Mouse (Mus musculus) stomach, embryonic 15.5 days (tissue): ENCODE measurements around the gene Acad12. TPM values are rescaled to one million over a fixed set of nuclear protein-coding genes. Genes with fewer than 3 reads are reported as not detected.
"Not testable (repeated sequence)": the region's sequence is repeated elsewhere in the genome, so short reads cannot be mapped to it uniquely, and the experiment has no call there.

Source experiments
- ATAC-seq: fragments of 200-750 bp; cut with Nextera tagmentation; 2 replicates; pipeline ENCODE4 v1.8.0; 2017; ENCODE audit warnings: low read depth, moderate number of reproducible peaks, moderate TSS enrichment; ENCODE audit not compliant: insufficient read depth, low FRiP score
- H3K27ac ChIP-seq: fragments of 300-500 bp; sonication (generic); 2 replicates; pipeline ENCODE4 v1.5.1; 2015; ENCODE audit warnings: mild to moderate bottlenecking, inconsistent platforms
- H3K27me3 ChIP-seq: fragments of 300-500 bp; sonication (generic); replicated peaks from 2 replicates; pipeline ENCODE4 v1.6.1; 2015; ENCODE audit warnings: inconsistent platforms
- H3K36me3 ChIP-seq: fragments of 300-500 bp; sonication (generic); 2 replicates; pipeline ENCODE4 v1.6.1; 2015; ENCODE audit warnings: inconsistent platforms
- H3K4me1 ChIP-seq: fragments of 300-500 bp; sonication (generic); 2 replicates; pipeline ENCODE4 v1.6.1; 2015; ENCODE audit warnings: inconsistent platforms
- H3K4me2 ChIP-seq: fragments of 300-500 bp; sonication (generic); 2 replicates; pipeline ENCODE4 v1.6.1; 2015; ENCODE audit warnings: mild to moderate bottlenecking, inconsistent platforms
- H3K4me3 ChIP-seq: fragments of 300-500 bp; sonication (generic); replicated peaks from 2 replicates; pipeline ENCODE4 v1.5.1; 2015; ENCODE audit warnings: inconsistent platforms
- H3K9ac ChIP-seq: fragments of 300-500 bp; sonication (generic); 2 replicates; pipeline ENCODE4 v1.6.1; 2015; ENCODE audit warnings: inconsistent platforms
- H3K9me3 ChIP-seq: fragments of 300-500 bp; sonication (generic); 2 replicates; pipeline ENCODE4 v1.6.1; 2016; ENCODE audit warnings: inconsistent platforms
- WGBS: fragments of 180-500 bp; shearing (Covaris S2); methylation state at CpG from one replicate; pipeline ENCODE4 v1.1.7; 2015; 5-methylcytosine and 5-hydroxymethylcytosine counted together
- polyA plus RNA-seq: library from polyadenylated mRNA; unstranded; fragments of >200 nt; fragmentation: Nextera tagmentation; extraction: Ambion mirVana; gene quantifications from 2 replicates; pipeline ENCODE4 v1.2.1, GENCODE M21; 2015

The Acad12 gene
- polyA plus RNA-seq, 1 experiment from 2014 or later, result 2.3 TPM

DNA sequence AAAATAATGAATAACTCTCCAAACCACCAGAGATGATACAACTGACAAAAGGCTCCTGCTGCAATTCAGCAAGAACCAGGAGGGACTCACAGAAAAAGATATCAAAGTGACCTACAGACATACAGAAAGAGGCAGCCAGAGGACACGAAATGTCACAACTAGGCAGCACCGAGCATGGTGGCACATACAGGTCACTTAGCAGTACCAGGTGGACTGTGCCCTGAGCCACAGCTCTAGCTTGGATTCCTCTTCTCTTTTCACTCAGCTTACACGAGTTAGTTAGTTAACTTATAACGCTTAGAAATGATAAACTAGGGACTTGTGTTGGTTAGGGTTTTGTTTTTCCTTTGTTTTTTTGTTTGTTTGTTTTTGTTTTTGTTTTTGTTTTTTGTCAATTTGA, 35.8 kb upstream of the Acad12 start:
- ATAC-seq, result no peak
- H3K27me3 ChIP-seq, result no peaks in the 10 kb centered on the region
- H3K27ac ChIP-seq, result no peak overlapping the region
- H3K4me2 ChIP-seq, result no peak overlapping the region
- 82% methylated on average over 4 of the region's 4 CpGs for WGBS
- no peaks in the 10 kb centered on the region for H3K9me3 ChIP-seq
- H3K9ac ChIP-seq, result no peak overlapping the region
- no peaks in the 10 kb centered on the region for H3K4me1 ChIP-seq
- H3K36me3 ChIP-seq, result no peaks in the 10 kb centered on the region
- no peak overlapping the region for H3K4me3 ChIP-seq

DNA sequence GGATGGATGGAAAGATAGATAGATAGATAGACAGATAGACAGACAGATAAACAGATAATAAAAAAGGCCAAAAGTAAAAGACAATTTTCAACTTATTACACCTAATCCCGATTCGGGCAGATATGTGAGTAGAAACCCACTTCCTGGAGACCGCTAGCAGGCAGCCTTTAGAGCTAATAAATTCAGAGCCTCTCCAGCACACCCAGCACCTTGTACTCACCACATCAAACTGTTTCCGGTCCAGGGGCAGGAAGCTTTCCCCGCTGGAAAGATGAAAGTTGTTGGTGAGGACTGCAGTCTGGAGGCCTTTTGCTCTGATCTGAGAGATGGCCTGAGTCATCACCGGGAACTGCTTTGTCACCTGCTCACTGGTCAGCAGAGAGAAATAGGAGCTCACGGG, 30.4 kb upstream of the Acad12 start:
- Histone ChIP-seq H3K27ac (no peak overlapping the region), H3K27me3 (no peaks in the 10 kb centered on the region)
- WGBS, result 80% methylated on average over 7 of the region's 7 CpGs

DNA sequence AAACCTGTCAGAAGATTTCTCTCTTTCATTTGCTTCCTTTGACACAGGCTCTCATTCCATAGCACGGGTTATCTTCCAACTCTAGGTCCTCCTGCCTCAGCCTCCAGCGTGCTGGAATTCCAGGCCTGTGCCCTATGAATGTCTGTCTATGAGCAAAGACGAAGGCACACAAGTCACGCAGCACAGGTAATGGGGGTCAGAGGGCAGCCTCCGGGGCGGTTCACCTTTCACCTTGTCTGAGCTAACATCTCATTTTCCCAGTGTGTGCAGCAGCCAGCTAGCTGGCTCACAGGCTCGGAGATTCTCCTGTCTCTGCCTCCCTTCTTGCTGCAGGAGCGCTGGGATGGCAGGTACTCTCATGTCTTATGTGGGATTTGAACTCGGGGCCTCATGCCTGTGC, 20.9 kb upstream of the Acad12 start:
- H3K9me3 ChIP-seq, result no peaks in the 10 kb centered on the region
- H3K9ac ChIP-seq, result no peak overlapping the region
- no peak overlapping the region for H3K4me3 ChIP-seq
- no peaks in the 10 kb centered on the region for H3K27me3 ChIP-seq
- ATAC-seq, result no peak
- H3K36me3 ChIP-seq, result no peaks in the 10 kb centered on the region
- H3K4me1 ChIP-seq, result no peaks in the 10 kb centered on the region
- WGBS, result 85% methylated on average over 9 of the region's 9 CpGs
- H3K4me2 ChIP-seq, result no peak overlapping the region
- H3K27ac ChIP-seq, result no peak overlapping the region

More for the DNA sequence above, 30.4 kb upstream of the Acad12 start:
- Histone ChIP-seq H3K9ac (no peak overlapping the region), H3K4me1 (no peaks in the 10 kb centered on the region), H3K36me3 (no peaks in the 10 kb centered on the region), H3K9me3 (no peaks in the 10 kb centered on the region), H3K4me2 (no peak overlapping the region), H3K4me3 (no peak overlapping the region)
- no peak for ATAC-seq

DNA sequence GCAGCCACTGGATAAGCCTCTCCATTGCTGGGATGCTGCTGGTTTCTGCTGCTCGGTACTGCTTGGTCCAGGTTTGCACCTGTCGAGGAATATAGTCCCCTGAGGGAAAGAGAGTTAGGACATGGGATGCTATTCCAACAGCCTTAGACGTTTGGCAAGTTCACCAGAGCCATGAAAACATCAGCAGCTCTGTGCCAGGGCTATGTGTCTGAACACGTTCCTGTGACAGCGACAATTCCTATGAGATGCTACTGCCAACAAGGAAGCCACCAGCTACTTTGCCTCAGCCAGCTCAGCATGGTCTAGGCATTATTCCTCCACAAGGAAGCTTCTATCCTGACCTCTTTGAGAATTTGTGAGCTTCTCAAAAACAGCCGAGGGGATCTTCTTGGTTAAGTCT, 18.6 kb upstream of the Acad12 start:
- no peak for ATAC-seq
- H3K9me3 ChIP-seq, result no peaks in the 10 kb centered on the region
- H3K9ac ChIP-seq, result no peak overlapping the region
- no peaks in the 10 kb centered on the region for H3K36me3 ChIP-seq
- WGBS, result 81% methylated on average over 6 of the region's 6 CpGs
- no peaks in the 10 kb centered on the region for H3K4me1 ChIP-seq
- no peak overlapping the region for H3K4me2 ChIP-seq
- no peak overlapping the region for H3K4me3 ChIP-seq
- no peaks in the 10 kb centered on the region for H3K27me3 ChIP-seq
- no peak overlapping the region for H3K27ac ChIP-seq

DNA sequence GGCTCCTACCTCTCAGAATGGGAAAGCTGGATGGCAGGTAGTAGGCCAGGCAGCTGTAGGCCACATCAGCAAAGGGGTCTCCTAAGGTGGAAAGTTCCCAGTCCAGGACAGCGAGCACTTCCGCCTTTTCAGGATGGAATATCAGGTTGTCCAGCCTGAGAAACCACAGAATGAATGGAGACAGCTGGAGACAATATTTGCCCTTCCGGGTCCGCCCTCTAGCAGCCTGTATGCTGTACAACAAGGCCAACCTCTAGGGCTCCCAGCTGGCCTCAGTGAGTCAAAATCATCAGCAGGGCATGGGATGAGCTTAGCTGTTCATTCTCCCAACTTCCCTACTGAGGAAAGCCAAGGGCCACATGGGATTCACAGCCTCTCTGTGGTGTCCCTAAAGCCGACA, 15.9 kb upstream of the Acad12 start:
- no peak for ATAC-seq
- Histone ChIP-seq H3K27ac (no peak overlapping the region), H3K36me3 (no peaks in the 10 kb centered on the region), H3K4me2 (no peak overlapping the region), H3K4me1 (no peaks in the 10 kb centered on the region), H3K9me3 (no peaks in the 10 kb centered on the region), H3K27me3 (no peaks in the 10 kb centered on the region), H3K4me3 (no peak overlapping the region), H3K9ac (no peak overlapping the region)
- 88% methylated on average over 5 of the region's 5 CpGs for WGBS

DNA sequence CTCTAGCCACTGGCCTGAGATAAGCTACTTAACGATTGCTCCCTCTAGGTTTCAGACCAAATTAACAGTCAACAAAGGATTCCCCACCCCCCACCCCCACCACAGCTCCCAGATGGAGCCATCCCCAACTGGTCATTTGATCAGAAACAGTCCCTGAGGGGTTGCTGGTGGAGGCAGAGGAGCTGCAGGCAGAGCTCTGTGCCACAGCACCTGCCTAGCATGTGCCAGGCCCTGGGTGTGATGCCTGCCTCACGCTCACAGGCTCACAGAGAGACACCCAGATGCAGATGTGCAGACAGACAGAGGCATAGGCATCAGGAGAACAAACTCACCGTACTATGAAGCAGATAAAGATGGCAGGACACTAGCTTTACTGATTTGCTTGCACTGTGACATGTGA, 14.1 kb upstream of the Acad12 start:
- H3K4me1 ChIP-seq, result no peaks in the 10 kb centered on the region
- H3K9ac ChIP-seq, result no peak overlapping the region
- H3K9me3 ChIP-seq, result no peaks in the 10 kb centered on the region
- H3K36me3 ChIP-seq, result no peaks in the 10 kb centered on the region
- no peak overlapping the region for H3K4me3 ChIP-seq
- H3K27me3 ChIP-seq, result no peaks in the 10 kb centered on the region
- H3K27ac ChIP-seq, result no peak overlapping the region
- ATAC-seq, result no peak
- no peak overlapping the region for H3K4me2 ChIP-seq
- 37% methylated on average over 3 of the region's 3 CpGs for WGBS

DNA sequence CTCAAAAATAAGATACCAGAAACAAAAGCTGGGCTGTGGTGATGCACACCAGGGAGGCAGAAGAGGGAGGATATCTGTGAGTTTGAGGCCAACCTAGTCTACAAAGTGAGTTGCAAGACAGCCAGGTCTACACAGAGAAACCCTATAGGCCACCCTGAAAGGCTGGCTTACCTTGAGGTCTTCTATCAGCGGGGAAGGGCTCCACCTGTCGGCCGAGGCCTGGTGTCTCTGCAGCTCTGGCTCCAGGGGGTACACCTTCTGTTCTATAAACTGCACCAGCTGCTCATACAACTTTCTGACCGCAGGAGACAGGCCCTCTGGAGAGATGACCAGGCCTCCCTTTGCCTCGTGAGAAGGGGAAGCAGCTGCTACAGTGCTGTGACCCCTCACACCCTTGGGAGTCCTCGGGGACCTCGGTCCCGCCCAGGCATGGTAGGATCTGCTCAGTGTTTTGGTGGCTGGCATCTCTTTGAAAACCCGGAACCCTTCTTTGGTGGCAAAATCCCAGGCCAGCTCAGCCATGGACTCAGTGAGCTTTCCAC, 12.4 kb upstream of the Acad12 start:
- not testable (repeated sequence) for H3K36me3 ChIP-seq, ATAC-seq, H3K9ac ChIP-seq, H3K4me3 ChIP-seq, H3K9me3 ChIP-seq, H3K4me2 ChIP-seq, H3K27me3 ChIP-seq, H3K27ac ChIP-seq, H3K4me1 ChIP-seq
- WGBS, result 49% methylated on average over 9 of the region's 9 CpGs

DNA sequence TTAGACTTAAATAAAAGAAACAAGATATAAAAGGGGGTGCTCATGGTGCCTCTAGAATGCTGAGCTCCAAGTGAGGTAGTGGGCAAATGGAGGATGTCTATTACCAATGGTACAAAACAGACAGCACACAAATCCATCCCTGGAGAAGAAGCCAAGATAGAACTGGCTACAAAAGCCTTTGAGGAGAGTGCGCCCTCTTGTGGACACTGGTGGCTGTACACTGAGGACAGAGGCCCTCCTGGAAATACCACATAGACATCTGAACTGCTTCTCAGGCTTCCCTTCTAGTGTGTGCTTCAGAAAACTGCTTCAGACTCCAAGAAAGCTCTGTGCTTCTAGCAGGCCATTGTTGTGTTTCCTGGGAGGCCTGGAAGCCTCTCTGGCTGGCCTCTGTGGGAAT, 9.1 kb upstream of the Acad12 start:
- 4% methylated on average over 1 of the region's 1 CpGs for WGBS
- Histone ChIP-seq H3K4me1 (no peaks in the 10 kb centered on the region), H3K9ac (no peak overlapping the region), H3K36me3 (no peaks in the 10 kb centered on the region), H3K27ac (no peak overlapping the region), H3K9me3 (no peaks in the 10 kb centered on the region), H3K4me2 (no peak overlapping the region), H3K4me3 (no peak overlapping the region), H3K27me3 (no peaks in the 10 kb centered on the region)
- ATAC-seq, result no peak

DNA sequence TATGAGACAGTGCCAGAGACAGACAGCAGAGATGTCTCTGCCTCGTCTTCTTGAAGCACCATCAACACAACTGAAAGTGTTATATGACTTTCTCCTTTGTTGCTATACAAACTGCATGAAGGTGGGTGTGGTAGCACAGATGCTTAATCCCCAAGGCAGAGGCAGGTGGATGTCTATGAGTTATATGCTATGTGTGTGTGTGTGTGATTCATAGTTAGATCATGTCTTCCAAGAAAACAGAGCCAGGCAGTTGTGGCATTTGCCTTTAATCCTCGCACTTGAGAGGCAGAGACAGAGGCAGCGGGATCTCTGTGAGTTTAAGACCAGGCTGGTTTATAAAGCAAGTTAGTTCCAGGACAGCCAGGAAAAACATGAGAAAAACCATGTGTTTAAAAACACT, 4.5 kb upstream of the Acad12 start:
- ATAC-seq, result no peak
- H3K27me3 ChIP-seq, result no peaks in the 10 kb centered on the region
- no peak overlapping the region for H3K4me2 ChIP-seq
- no peaks in the 10 kb centered on the region; the same call in 1 of the 2 replicates for H3K4me1 ChIP-seq
- H3K27ac ChIP-seq, result no peak overlapping the region
- no peaks in the 10 kb centered on the region for H3K9me3 ChIP-seq
- WGBS, result 83% methylated on average over 3 of the region's 3 CpGs
- H3K4me3 ChIP-seq, result no peak overlapping the region
- no peak overlapping the region for H3K9ac ChIP-seq
- H3K36me3 ChIP-seq, result no peaks in the 10 kb centered on the region

DNA sequence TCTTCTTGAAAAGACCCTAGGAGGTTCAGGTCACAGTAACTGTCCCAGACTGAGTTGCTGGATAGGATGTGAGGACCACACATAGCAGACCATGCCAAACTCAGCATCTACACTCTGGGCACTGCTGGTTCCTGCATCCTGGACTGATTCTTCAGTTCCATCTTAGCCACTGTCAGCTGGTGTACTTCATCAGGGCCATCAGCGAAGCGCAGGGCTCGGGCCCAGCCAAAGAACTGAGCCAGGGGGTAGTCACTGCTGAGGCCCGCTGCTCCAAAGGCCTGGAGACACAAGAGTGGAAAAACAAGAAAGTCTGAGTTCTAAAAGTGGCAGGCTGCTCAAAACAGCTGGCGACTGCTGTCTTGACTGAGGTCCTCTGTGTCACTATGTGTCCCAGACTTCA, 2.4 kb upstream of the Acad12 start:
- ATAC-seq, result no peak
- H3K4me1 ChIP-seq, result peaks cover 4% of the 10 kb centered on the region; the same call in 1 of the 2 replicates
- WGBS, result 94% methylated on average over 5 of the region's 5 CpGs

DNA sequence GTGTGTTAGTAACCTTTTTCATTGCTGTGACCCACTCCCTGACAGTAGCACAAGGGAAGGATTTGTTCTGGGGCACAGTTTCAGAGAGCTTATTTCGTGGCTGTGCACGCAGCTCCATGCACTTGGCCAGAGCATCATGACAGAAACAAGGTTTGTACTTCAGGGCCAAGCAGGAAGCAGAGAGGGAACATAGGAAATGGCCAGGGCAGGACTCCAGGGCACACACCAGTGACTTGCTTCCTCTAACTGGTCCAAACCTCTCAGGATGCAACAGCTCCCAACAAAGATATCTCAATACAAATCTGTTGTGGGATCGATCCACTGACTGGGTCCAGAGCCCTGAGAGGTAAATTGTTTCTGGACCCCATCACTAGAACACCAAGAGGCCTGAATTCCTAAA, 3.8 kb downstream of the Acad12 start:
- not testable (repeated sequence) for H3K27me3 ChIP-seq, ATAC-seq
- 81% methylated on average over 3 of the region's 3 CpGs for WGBS

More for the DNA sequence above, 2.4 kb upstream of the Acad12 start:
- no peaks in the 10 kb centered on the region for H3K27me3 ChIP-seq
- no peak overlapping the region for H3K4me2 ChIP-seq
- no peaks in the 10 kb centered on the region for H3K36me3 ChIP-seq
- no peak overlapping the region for H3K4me3 ChIP-seq
- no peak overlapping the region for H3K9ac ChIP-seq
- H3K27ac ChIP-seq, result no peak overlapping the region
- H3K9me3 ChIP-seq, result no peaks in the 10 kb centered on the region

DNA sequence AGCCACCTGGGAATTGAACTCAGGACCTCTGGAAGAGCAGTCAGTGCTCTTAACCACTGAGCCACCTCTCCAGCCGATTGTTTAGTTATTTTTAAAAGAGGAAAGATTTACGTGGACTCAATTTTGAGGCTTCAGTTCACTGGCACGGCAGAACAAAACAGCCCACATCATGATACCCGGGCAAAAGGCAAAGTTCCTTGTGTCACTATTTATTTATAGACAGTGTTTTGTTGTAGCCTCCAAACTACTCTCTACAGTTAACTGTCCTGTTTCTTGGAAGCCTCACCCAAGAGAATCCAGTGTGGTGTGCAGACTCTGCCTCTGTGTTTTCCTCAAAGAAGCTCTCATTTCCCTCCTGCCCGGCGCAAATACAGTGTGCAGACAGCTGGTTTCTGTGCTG, 6.7 kb downstream of the Acad12 start:
- Histone ChIP-seq H3K9me3 (no peaks in the 10 kb centered on the region), H3K36me3 (no peaks in the 10 kb centered on the region), H3K27me3 (no peaks in the 10 kb centered on the region), H3K4me3 (no peak overlapping the region), H3K4me2 (no peak overlapping the region), H3K27ac (no peak overlapping the region), H3K4me1 (no peaks in the 10 kb centered on the region), H3K9ac (no peak overlapping the region)
- ATAC-seq, result no peak
- 80% methylated on average over 6 of the region's 6 CpGs for WGBS

More for the DNA sequence above, 3.8 kb downstream of the Acad12 start:
- not testable (repeated sequence) for H3K4me3 ChIP-seq, H3K9me3 ChIP-seq, H3K4me2 ChIP-seq, H3K9ac ChIP-seq, H3K36me3 ChIP-seq, H3K4me1 ChIP-seq, H3K27ac ChIP-seq

DNA sequence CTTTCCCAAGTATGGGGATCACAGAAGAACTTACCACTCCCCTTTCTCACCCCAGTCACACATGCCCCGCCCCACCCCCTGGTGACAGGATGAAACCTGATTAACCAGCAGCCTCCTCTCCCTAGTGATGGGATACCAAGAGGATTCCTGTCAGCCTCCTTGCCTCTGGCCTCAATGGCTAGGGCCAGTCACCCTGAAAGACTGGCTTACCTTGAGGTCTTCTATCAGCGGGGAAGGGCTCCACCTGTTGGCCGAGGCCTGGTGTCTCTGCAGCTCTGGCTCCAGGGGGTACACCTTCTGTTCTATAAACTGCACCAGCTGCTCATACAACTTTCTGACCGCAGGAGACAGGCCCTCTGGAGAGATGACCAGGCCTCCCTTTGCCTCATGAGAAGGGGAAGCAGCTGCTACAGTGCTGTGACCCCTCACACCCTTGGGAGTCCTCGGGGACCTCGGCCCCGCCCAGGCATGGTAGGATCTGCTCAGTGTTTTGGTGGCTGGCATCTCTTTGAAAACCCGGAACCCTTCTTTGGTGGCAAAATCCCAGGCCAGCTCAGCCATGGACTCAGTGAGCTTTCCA, 9.1 kb downstream of the Acad12 start:
- not testable (repeated sequence) for H3K4me3 ChIP-seq, H3K36me3 ChIP-seq, H3K9me3 ChIP-seq, ATAC-seq, H3K9ac ChIP-seq, H3K27ac ChIP-seq, H3K27me3 ChIP-seq, H3K4me1 ChIP-seq, H3K4me2 ChIP-seq
- WGBS, result 51% methylated on average over 8 of the region's 8 CpGs
